Mouse (Mus musculus): Measurements from ENCODE around the gene Syvn1.
A peak's percentile ranks its signal among the peaks of the same experiment; 100 is the strongest.

Gene Syvn1

DNA sequence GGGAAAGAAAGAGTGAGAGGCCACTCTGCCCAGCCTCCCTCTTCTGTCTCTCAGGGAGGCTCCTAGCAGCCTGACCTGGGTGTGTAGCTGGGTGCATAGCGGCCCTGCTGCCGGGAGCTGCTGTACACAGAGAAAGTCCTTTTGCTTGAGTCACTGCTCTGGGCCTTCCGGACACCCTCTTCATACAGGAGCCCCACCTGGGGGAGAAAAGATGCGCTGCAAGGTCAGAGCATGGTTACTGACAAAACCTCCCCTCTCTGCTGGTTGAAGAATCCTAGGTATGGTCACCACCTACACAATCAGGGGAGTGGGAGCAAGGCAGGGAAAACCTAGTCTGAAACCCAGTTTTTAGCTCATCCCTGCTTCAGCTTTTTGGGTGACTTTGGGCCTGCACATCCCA is 22.6 kb downstream of the Syvn1 start:
- DNase-seq (ENCODE audit: low spot score): peak; percentile 72

DNA sequence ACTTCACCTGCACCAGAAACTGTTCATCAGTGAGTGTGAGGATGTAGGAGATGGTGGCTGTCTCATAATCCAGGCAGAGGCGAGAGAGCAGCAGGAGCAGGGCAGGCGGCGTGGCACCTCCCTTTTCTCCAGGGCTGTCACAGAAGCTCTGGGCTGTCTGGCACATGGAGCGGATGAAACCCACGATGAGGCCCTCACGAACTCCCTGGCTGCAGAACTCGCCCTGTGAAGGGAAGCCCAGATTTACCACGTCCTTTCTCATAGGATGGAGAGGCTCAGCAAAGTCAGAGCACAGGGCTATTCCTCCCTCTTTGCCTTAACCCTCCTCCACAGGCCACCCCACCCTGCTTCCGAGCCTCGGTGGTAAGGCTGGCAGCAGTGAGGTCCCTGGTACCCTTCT is 23.5 kb downstream of the Syvn1 start:
- DNase-seq (ENCODE audit: low spot score): no peak

DNA sequence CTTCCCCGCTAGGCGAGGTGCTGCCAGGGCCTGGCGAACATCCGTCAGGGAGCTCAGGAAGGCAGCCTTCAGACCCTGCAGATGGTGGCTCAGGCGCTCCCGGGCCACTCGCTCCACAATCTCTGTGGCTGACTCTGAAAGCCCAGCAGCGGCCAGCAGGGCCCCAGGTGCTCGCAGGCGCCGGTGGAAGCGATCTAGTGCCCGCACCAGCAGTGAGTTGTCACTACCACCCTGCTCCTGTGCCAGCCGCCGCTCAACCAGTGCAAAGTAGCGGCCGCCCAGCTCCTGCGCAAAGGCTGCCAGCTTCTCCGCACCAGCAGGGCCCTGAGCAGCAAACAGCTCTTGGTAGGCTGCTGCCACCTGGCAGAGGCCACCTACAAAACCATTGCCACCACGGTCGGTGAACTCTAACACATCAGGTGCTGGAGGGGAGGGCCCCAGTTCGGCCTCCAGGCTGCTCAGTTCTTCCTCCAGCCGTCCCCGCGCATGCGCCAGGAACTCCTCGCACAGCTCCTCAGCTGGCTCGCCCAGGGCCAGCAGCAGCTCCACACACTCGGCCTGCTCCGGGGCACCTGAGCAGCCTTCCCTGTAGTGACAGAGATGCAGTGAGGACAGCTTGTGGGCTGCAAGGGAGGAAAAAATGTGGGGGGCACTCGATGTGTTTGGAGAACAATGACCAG is 24.3 kb downstream of the Syvn1 start:
- no peak for DNase-seq (ENCODE audit: low spot score)

DNA sequence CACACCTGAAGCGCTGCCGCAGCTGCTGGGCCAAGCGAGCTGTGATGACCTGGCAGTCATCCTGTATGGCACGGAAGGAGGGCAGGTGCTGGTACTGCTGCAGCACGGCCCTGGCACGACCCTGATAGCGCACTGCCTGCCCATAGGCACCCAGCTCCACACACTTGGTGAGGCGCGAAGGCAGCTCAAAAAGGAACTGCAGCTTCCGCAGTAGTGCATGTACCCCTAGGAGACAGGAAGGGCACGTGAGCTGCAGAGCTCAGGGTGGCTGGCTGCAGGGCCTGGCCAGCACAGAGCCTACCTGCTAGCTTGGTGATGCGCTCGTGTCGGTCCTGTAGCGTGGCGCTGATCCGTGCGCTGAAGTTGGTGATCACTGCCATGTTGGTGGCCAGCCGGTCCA is 24.9 kb downstream of the Syvn1 start:
- DNase-seq (ENCODE audit: low spot score): no peak

DNA sequence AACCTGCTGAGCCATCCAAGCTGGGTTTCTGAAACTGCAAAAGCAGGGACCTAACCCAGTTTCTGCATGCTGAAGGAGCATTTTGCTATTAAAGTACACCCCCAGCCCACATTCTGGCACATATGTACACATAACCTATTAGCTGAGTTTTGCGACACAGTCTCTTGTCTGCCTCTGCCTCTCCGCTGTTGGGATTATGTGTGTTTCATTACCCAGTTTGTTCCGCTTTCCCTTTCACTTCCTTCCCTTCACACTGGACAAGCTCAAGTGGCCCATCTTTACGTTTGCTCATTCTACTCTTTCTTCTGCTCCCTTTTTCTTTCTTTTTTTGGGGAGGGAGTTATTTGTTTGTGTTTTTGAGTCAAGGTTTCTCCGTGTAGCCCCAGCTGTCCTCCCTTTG is 27.5 kb downstream of the Syvn1 start:
- no peak for DNase-seq (ENCODE audit: low spot score)

DNA sequence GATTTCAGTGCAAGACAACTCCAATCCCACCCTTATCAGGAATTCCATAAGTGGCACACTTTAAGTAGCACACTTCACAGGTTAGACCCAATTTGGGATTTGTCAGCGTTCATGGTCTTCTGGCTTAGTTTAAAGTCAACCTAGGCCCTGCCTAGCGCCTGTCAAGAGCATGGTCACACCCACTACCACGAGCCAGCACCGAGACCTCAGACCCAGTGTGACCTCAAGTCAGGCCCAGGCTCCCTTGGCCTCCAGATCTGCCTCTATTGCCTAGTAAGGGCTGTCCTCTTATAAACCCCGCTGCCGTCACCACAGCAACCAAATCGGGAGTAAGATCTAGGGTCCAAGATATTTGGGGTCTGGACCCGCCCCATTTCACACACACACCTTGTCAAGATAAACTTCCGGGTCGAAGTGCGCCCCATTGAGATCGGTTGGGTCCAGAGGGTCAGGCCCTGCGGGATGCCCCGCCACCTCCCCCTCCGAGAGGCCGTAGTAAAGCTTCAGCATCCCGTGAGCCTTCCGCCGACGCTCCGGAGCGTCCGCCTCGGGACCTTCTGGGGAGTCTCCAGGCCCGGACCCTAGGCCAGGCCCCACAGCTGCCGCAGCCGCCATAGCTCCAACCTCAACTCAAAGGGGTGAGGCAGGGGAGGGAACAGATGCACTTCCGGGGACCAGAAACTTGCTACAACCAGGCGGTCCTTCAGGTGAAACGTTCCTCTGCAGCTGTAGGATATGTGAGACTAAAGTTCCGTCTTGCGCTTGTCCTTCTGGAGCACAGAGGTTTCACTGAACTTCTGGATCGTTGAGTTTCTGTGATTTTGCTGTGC is 30.4 kb downstream of the Syvn1 start, which contains the start of gene Vps51:
Gene Vps51, minus strand, starts transcription at position 668 of the 830 bp plus-strand sequence.
- peak; percentile 92 for DNase-seq (ENCODE audit: low spot score)

DNA sequence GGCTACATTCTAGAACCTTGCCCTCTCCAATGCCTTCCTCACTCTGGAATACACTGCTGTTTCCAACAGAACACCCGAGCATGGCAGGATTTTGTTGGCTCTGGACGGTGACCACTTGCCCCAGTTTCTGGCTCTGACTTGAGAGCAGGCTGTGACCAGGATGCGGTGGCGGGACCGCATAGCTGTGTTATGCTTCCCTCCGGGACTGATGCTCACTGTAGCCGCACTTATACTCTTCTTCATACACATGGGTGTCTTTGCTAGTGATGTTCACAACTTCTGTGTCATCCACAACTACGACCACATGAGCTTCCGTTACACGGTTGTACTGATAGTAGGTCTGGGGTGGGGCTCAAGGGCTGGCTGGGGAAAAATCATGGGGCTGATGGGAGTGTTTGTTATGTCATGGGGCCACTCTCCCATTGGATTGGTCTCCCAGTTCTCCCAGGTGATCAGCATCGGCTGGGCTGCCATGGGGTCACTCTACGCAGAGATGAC is 33.7 kb downstream of the Syvn1 start, which contains the start of gene Tmem262:
Gene Tmem262, plus strand, starts transcription at position 51 of the 498 bp plus-strand sequence.
- DNase-seq (ENCODE audit: low spot score): no peak

DNA sequence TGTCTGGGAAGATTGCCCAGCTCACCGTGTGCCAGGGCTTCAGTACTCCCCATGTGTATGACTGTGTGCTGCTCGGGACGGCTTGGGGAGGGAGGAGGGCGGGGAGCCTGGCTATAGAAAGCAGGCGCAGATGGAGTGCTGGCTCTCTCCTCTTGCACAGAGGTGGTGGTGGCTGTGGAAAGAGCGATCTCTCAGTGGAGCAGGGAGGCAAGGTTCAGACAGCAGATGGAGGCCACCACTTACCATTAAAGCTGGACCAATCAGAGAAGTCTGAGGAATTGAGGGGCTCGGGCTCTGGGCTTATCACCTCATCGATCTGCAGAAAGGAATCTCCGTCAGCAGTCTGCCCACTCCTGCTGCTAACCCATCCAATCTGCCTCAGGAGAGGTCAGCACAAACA is 35.8 kb downstream of the Syvn1 start, which contains the start of gene Gm28374:
Gene Gm28374, minus strand, starts transcription at position 101 of the 400 bp plus-strand sequence.
- peak; percentile 87 for DNase-seq (ENCODE audit: low spot score)

DNA sequence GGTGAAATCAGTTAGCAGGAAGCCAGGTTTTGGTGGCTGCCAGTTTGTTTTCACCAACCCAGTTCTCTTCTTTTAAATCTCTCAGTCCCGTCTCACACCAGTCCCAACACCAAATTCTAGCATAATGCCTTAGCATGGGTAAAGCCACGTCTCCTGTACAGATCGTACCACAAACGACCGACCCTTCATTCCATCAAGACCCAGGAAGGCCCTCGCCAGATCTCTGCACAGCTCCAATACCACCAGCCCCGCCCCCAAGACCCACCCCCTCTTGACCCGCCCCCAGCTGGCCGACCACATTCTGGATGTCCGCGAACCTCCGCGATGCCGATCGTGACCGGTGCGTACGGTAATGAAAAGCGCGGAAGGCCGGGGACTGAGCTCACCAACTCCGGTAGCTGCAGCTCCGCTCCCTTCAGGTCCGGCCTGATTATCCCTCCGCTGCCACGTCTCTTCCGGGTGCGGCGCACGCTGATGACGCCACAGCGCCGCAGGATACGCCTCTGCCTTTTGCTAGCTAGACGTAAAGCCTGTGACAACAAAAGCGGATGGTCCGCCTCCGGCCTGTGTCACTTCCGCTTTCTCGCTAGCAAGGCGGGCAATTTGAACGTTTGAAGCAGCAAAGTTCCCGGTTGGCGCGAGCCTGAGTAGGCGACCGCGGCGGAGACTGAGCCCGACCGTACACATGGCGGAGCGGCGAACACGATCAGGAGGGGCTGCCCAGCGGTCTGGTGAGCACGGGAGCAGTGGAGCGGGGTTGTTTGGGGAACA is 38.3 kb downstream of the Syvn1 start, which contains the start of the genes Zfpl1 and Cdca5:
Gene Zfpl1, minus strand, starts transcription at position 479 of the 771 bp plus-strand sequence.
Gene Cdca5, plus strand, starts transcription at position 506 of the 771 bp plus-strand sequence.
- peak; percentile 99 for DNase-seq (ENCODE audit: low spot score)

DNA sequence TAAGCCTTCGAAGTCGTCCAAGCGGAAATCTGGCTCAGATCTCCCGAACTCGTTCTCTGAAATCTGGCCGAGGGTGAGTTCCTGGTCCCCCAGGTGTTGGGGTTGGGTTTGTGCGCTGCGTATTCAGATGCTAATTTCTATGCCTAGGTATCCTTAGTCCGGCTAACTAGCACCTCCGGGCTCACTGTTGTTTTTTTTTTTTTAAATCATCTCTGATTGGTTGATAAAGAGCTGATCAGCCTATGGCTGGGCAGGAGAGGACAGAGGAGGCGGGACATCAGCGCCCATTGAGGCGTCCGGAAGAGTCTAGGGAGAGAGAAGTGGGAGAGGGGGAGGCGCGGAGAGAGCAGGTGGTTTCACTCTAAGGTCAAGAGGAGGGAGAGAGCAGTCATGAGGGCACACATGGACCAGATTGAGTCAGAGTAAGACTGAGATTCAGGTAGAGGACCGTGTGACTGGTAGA is 39.1 kb downstream of the Syvn1 start:
- DNase-seq (ENCODE audit: low spot score): peak; percentile 89

DNA sequence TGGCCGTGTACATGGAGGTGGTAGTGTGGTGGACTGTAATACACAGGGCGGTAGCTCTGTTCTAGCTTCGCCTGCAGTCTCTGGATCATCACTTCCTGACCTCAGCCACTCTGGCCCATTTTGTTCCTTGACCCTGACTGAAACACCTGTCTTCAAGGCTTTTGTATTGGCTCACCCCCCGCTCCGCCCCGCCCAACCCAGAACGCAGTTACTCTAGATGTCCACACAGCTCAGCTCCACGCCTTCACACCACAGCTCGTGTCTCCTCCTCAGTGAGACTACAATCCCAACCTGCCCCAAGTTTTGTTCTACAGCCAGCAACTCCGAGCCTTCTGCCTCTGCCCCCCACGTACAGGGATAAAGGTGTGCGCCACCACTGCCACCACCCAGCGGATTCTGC is 42.5 kb downstream of the Syvn1 start:
- DNase-seq (ENCODE audit: low spot score): no peak

DNA sequence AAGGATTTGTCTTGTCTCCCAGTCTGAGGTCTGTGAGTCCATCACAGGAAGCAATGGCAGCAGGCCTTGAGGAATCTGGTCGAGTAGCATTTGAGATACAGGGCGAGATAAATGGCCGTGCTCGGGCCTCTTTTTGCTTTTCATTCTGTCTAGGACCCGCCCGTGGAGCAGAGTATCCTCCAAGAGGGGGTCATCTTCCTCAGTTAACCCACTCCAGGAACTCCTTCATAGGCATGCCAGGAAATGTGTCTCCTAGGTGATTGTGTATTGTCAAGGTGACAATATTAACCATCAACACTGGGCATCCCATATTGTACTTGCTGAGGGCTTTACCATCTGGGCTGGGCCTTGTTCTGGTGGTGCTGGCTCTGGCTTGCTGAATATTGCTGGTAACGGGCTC is 47.7 kb downstream of the Syvn1 start, which contains the start of gene AC131692.1:
Gene AC131692.1, plus strand, starts transcription at position 301 of the 400 bp plus-strand sequence.
- no peak for DNase-seq (ENCODE audit: low spot score)

DNA sequence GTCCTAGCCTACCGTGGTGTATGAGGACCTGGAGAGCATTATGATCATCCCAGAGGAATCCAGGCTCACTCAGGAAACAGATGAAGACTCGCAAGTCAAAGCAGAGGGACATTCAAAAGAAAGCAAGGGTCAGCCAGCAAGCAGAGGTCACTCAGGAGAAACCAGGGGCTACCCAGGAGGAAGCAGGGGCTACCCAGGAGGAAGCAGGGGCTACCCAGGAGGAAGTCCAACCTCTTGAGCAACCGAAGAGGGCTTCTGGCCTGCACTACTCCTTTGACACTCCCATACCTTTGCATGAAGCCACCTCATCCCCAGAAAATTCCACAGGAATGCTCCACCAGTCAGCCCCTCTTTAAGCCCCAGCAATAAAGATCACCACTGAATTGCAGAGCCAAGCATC is 51.5 kb downstream of the Syvn1 start:
- DNase-seq (ENCODE audit: low spot score): no peak

DNA sequence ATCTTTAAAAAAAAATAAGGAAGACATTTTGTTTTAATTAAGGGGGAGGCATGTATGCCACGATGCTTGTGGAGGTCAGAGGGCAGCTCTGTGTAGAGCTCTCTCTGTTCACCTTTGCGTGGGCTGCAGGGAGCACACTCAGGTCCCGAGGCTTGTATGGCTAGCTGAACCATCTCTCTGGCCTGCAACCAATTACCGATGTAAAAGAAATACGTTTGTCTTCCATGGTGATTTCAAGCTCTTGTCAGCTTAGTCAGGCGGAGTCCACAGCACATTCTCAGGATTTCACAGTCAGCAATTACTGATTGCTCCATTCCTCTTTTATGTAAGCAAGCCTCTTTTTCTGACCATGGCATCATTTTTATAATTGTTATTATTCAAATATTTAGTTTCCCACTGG is 54.8 kb downstream of the Syvn1 start:
- no peak for DNase-seq (ENCODE audit: low spot score)

DNA sequence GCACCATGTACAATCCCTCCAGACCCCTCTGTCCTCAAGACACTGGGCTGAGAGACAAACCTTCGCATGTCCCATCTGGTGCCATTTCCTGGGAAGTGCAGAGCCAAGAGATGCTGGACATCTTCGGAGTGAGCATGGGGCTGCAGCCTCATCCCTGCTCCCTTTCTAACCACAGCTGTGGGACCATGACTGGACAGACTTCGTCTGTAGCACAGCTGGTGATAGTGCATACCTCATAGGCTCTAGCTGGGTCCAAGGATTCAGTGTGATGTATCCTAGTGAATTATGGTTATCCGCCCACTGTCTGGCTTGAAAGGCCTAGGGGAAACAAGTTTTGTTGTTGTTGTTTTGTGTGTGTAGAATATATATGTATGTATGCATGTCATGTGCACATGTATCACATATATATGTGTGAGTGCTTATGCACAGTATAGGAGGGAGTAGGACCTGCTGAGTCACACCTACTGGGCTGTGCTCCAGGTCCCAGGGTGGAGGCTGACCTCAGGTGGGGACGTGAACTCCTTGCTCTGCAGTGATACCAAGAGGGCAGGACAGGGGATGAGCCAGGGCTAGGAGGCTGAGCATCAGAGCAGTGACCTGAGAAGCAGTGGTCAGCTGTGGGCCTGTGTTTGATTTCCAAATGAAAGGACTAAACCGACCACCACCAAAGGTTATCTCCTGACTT is 55.9 kb downstream of the Syvn1 start:
- no peak for DNase-seq (ENCODE audit: low spot score)
